Mouse (Mus musculus) kidney, adult 9 months (tissue): ENCODE measurements around the gene Prrc2a.

ENCODE experiments used
- DNase-seq: peaks from one replicate; pipeline ENCODE4 v3.0.0; 2022

Prrc2a gene

DNA sequence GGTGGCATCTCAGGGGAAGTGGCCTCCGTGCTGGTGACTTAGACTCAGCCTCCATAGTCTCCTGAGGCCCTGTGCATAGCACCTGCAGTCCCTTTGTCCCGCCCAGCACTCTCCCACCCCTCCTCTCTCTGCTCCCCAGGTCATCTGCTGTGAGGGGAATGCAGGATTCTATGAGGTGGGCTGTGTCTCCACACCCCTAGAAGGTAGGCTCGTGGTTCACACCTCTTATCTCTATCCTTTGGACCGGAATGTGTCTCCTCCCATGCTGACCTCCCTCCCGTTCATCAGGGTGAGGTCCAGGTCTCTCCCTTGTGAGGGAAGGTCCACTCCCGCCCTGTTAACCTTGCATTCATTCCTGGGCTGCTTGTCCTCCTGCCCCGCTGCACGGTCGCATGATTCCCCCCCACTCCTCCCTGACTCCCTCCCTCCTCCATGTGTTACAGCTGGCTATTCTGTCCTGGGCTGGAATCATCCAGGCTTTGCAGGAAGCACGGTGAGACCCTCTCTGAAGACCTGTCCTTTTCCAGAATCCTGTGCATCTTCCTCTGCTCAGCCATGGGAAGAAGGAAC, 64.4 kb downstream of the Prrc2a start:
- DNase-seq = no peak
